Mouse (Mus musculus) kidney, embryonic 16.5 days (tissue): Measurements from ENCODE around the gene Tbce. TPM values are rescaled to one million over a fixed set of nuclear protein-coding genes. Genes with fewer than 3 reads are reported as not detected.
"Not testable (repeated sequence)": the region's sequence is repeated elsewhere in the genome, so short reads cannot be mapped to it uniquely, and the experiment has no call there.

Source experiments
- ATAC-seq: fragments of 200-750 bp; cut with Nextera tagmentation; 2 replicates; pipeline ENCODE4 v1.8.0; 2017; ENCODE audit warnings: moderate TSS enrichment; ENCODE audit not compliant: low FRiP score, low TSS enrichment
- H3K27ac ChIP-seq: fragments of 300-500 bp; sonication (generic); 2 replicates; pipeline ENCODE4 v1.5.1; 2014; ENCODE audit warnings: low read length
- H3K27me3 ChIP-seq: fragments of 300-500 bp; sonication (generic); 2 replicates; pipeline ENCODE4 v1.6.1; 2014; ENCODE audit warnings: low read length, control low read depth, mixed read lengths; ENCODE audit not compliant: insufficient read depth
- H3K36me3 ChIP-seq: fragments of 300-500 bp; sonication (generic); 2 replicates; pipeline ENCODE4 v1.6.1; 2014; ENCODE audit warnings: low read length, control low read depth, mixed read lengths; ENCODE audit not compliant: insufficient read depth
- H3K4me1 ChIP-seq: fragments of 300-500 bp; sonication (generic); 2 replicates; pipeline ENCODE4 v1.6.1; 2014; ENCODE audit warnings: low read length, control low read depth, mixed read lengths; ENCODE audit not compliant: insufficient read depth
- H3K4me2 ChIP-seq: fragments of 300-500 bp; sonication (generic); replicated peaks from 2 replicates; pipeline ENCODE4 v1.6.1; 2014; ENCODE audit warnings: low read depth, low read length
- H3K4me3 ChIP-seq: fragments of 300-500 bp; sonication (generic); 2 replicates; pipeline ENCODE4 v1.5.1; 2014; ENCODE audit warnings: mild to moderate bottlenecking, low read length
- H3K9ac ChIP-seq: fragments of 300-500 bp; sonication (generic); replicated peaks from 2 replicates; pipeline ENCODE4 v1.6.1; 2014; ENCODE audit warnings: low read length
- H3K9me3 ChIP-seq: fragments of 300-500 bp; sonication (generic); 2 replicates; pipeline ENCODE4 v1.6.1; 2016; ENCODE audit warnings: low read length, control low read depth
- whole genome bisulfite sequencing: fragments of 180-500 bp; shearing (Covaris S2); extraction: QIAGEN DNeasy Blood & Tissue Kit; methylation state at CpG from one replicate; pipeline ENCODE4 v1.1.7; 2014; 5-methylcytosine and 5-hydroxymethylcytosine counted together
- polyA plus RNA-seq: library from polyadenylated mRNA; unstranded; fragments of >200 nt; fragmentation: Nextera tagmentation; extraction: Ambion mirVana; gene quantifications from 2 replicates; pipeline ENCODE4 v1.2.1, GENCODE M21; 2015

The Tbce gene
- polyA plus RNA-seq, 1 experiment from 2014 or later: 59.4 TPM

DNA sequence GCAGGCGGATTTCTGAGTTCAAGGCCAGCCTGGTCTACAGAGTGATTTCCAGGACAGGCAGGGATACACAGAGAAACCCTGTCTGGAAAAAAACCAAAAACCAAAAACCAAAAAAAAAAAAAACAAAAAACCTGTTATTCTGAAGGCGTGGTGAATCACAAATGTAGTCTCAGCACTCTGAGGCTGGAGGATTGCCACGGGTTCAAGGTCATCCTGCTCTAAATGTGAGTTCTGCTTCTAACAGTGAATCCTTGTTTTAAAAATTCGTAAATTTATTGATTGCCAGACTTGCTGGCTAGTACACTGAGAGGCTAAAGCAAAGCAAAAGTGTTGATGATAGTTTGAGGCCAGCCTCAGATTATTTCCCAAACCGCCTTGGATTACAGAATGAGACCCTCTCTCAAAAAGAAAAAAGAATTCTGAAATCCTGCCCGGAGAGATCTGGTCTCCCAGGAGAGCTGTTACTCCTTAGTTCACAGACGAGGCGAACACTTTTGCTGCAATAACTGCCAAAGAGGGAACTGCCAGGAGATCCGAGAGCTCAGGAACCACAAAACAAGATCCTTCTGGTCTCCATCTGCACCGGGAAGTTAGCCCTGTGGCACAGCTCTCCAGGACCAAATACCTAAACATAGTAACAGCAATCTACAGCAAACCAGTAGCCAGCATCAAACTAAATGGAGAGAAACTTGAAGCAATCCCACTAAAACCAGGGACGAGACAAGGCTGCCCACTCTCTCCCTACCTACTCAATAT is 3.4 kb downstream of the Tbce start:
- Histone ChIP-seq H3K4me1 (peaks cover 15% of the 10 kb centered on the region), H3K4me2 (no peak overlapping the region), H3K27me3 (no peaks in the 10 kb centered on the region), H3K9me3 (no peaks in the 10 kb centered on the region), H3K4me3 (no peak overlapping the region), H3K27ac (no peak overlapping the region), H3K9ac (no peak overlapping the region), H3K36me3 (no peaks in the 10 kb centered on the region)
- WGBS: 90% methylated on average over 11 of the region's 11 CpGs
- ATAC-seq: no peak

DNA sequence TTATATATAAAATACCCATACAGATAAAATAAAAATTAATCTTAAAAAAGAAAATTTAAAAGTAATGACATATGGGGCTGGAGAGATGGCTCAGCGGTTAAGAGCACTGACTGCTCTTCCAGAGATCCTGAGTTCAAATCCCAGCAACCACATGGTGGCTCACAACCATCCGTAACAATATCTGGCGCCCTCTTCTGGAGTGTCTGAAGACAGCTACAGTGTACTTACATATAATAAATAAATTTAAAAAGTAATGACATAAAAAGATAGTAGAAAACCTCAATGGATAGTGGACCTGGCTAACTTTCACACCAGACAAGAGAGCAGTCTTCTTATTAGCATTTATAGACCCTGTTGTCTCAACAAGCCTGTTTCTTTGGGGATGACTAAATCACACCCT is 4.1 kb downstream of the Tbce start:
- not testable (repeated sequence) for H3K27me3 ChIP-seq
- 91% methylated on average over 3 of the region's 3 CpGs for WGBS

GRCm38 (mm10) chr13:14034073-14034348 is 5.4 kb downstream of the Tbce start:
- ATAC-seq: no peak
- no peaks in the 10 kb centered on the region for H3K9me3 ChIP-seq
- 0 out of 2 replicates have a peak, but pooled peaks cover 2% of the 10 kb centered on the region for H3K36me3 ChIP-seq
- no peak overlapping the region for H3K4me2 ChIP-seq
- H3K4me3 ChIP-seq: no peak overlapping the region
- no peaks in the 10 kb centered on the region for H3K27me3 ChIP-seq
- H3K9ac ChIP-seq: no peak overlapping the region
- H3K27ac ChIP-seq: no peak overlapping the region
- peaks cover 9% of the 10 kb centered on the region for H3K4me1 ChIP-seq

More for the DNA sequence above, 4.1 kb downstream of the Tbce start:
- not testable (repeated sequence) for H3K9me3 ChIP-seq, ATAC-seq, H3K4me3 ChIP-seq, H3K36me3 ChIP-seq, H3K9ac ChIP-seq, H3K4me2 ChIP-seq, H3K27ac ChIP-seq
- peaks cover 13% of the 10 kb centered on the region for H3K4me1 ChIP-seq

DNA sequence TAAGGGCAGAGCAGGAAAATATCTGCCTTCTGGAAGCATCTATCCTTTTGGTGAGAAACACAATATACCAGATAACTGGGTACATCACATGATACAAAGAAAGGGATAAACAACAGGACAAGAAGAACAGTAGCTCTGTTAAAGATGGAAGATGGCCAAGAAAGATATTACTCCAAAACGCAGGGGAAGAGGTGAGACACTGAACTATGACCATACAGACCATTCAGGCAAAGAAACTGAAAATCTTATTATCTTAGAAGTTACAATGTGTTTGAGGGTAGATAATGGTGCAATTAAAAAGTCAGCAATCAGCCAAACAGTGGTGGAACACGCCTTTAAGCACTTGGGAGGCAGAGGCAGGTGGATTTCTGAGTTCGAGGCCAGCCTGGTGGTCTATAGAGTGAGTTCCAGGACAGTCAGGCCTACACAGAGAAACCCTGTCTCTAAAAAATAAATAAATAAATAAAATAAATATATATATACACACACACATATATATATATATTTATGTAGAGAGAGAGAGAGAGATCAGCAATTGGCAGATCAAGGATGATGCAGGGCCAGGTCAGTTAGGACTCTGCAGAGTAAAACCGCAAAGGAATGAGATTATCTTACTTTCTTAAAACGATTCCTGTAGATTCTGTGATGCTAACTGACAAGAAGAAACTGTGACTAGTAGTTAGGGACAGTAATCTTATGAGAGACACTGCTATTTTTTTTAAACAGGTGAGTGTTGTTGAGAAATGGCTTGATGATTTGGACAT is 5.9 kb downstream of the Tbce start:
- 88% methylated on average over 5 of the region's 5 CpGs for WGBS
- no peak for ATAC-seq
- H3K27me3 ChIP-seq: no peaks in the 10 kb centered on the region
- 0 out of 2 replicates have a peak, but pooled peaks cover 3% of the 10 kb centered on the region for H3K36me3 ChIP-seq
- H3K9ac ChIP-seq: no peak overlapping the region
- no peak overlapping the region for H3K27ac ChIP-seq
- no peaks in the 10 kb centered on the region for H3K9me3 ChIP-seq
- H3K4me1 ChIP-seq: peaks cover 5% of the 10 kb centered on the region
- no peak overlapping the region for H3K4me3 ChIP-seq
- no peak overlapping the region for H3K4me2 ChIP-seq

DNA sequence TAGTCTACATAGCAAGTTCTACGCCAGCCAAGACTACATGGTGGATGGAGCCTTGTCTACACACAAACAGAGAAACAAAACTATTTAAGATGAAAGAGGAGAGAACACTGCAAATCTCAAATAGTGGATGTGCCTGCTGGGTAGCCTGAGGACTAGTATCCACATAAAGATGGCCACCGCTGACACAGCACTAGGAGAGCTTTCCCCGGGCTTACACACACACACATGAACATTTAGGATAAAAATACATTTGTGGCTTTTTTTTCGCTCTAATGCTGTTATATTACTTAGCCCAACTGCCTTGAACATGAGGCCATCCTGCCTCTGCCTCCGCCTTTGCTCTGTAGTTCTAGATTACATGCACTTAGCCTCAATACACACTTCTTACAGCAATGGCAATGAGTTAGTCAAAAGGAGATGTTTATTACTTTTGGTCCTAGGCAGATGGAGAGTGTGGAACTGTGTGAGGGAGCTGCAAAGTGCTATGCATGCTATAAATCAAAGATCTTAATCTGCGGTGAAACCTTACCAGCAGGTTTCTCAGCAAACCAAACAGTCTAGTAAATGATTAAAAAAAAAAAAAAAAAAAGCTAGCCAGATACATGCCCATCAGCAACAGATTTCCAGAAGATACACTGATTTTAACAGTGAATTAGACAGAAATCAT is 13.2 kb downstream of the Tbce start:
- no peak overlapping the region for H3K4me2 ChIP-seq
- no peak overlapping the region for H3K4me3 ChIP-seq
- no peak for ATAC-seq
- 0 out of 2 replicates have a peak, but pooled peaks cover 2% of the 10 kb centered on the region for H3K4me1 ChIP-seq
- 84% methylated on average over 6 of the region's 6 CpGs for WGBS
- no peaks in the 10 kb centered on the region for H3K9me3 ChIP-seq
- H3K27ac ChIP-seq: no peak overlapping the region
- H3K36me3 ChIP-seq: 0 out of 2 replicates have a peak, but pooled peaks cover 3% of the 10 kb centered on the region
- no peak overlapping the region for H3K9ac ChIP-seq
- no peaks in the 10 kb centered on the region for H3K27me3 ChIP-seq

DNA sequence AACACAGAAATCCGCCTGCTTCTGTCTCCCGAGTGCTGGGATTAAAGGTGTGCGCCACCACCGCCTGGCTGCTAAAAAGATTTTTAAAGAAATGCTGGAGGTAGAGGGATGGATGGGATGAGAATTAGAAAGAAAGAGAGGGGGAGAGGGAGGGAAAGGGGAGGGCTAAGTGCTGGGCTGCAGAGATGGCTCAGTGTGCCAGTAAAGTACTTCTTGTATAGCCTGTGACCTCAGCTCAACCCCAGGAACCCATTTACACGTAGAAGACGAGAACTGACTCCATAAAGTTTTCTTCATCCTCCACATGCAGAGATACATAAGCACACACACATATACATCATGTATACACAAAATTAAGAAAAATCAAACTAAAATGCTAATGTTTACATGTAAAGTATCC is 13.9 kb downstream of the Tbce start:
- 0 out of 2 replicates have a peak, but pooled peaks cover 2% of the 10 kb centered on the region for H3K4me1 ChIP-seq
- no peak overlapping the region for H3K4me3 ChIP-seq
- no peaks in the 10 kb centered on the region for H3K27me3 ChIP-seq
- H3K4me2 ChIP-seq: no peak overlapping the region
- H3K36me3 ChIP-seq: 0 out of 2 replicates have a peak, but pooled peaks cover 3% of the 10 kb centered on the region
- 93% methylated on average over 6 of the region's 6 CpGs for WGBS
- H3K27ac ChIP-seq: no peak overlapping the region
- H3K9ac ChIP-seq: no peak overlapping the region
- H3K9me3 ChIP-seq: no peaks in the 10 kb centered on the region
- ATAC-seq: no peak

DNA sequence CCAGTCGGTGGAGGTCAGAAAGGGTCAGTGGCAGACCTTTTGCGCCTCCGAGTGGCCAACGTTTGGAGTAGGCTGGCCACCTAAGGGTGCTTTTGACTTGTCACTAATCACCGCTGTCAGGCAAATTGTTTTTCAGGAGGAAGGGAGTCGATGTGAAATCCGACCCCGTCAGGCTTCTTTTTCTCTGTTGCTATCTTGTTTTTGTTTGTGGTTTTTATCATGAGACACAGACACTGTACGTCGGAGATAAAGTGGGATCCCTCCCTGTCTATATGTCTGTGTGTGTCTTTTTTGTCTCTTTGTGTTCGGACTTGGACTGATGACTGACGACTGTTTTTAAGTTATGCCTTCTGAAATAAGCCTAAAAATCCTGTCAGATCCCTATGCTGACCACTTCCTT is 18.0 kb downstream of the Tbce start:
- H3K36me3 ChIP-seq: peaks cover 10% of the 10 kb centered on the region
- not testable (repeated sequence) for ATAC-seq, H3K9me3 ChIP-seq, H3K4me3 ChIP-seq, H3K27me3 ChIP-seq, H3K4me1 ChIP-seq, H3K27ac ChIP-seq, H3K4me2 ChIP-seq, H3K9ac ChIP-seq
- 50% methylated on average over 7 of the region's 12 CpGs for WGBS

DNA sequence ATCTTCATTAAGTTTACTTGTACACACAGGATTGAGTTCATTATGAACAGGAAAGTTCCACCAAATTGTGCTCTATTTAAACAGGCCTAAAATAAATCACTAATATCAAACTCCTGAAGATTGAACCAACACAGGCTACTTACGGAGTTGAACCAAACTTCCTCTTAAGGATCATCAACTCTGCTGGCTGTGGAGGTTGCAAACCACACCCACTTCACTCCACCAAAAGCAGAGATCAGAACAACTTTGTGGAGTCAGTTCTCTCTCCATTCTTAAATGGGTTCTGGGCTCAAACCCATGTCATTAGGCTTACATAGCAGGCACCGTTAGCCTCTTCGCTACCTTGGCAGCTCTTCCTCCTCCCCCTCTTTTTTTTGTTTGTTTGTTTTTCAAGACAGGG is 20.6 kb downstream of the Tbce start:
- WGBS: 94% methylated on average over 3 of the region's 3 CpGs
- no peak for ATAC-seq
- H3K4me2 ChIP-seq: no peak overlapping the region

DNA sequence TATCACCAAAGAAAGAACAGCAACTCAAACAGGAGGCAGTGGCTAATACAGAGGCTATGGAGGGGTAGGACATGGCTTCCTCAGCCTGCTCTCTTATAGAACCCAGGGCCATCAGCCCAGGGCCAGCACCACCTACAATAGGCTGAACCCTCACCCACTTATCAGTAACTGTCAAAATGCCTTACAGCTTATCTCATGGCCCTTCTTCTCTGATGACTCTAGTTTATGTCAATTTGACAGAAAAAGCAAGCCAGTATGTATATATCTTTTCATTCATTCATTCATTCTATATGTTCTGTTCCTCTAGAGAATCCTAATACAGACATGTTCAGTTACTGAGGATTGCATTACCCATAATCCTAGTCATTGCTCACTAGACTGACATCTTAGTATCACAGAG is 21.2 kb downstream of the Tbce start:
- no peak overlapping the region for H3K9ac ChIP-seq
- H3K27me3 ChIP-seq: no peaks in the 10 kb centered on the region
- H3K4me2 ChIP-seq: no peak overlapping the region
- no peak for ATAC-seq
- H3K27ac ChIP-seq: no peak overlapping the region
- H3K4me3 ChIP-seq: no peak overlapping the region
- H3K36me3 ChIP-seq: peaks cover 21% of the 10 kb centered on the region
- no peaks in the 10 kb centered on the region for H3K9me3 ChIP-seq
- no peaks in the 10 kb centered on the region for H3K4me1 ChIP-seq

More for the DNA sequence above, 20.6 kb downstream of the Tbce start:
- no peak overlapping the region for H3K4me3 ChIP-seq
- no peak overlapping the region for H3K27ac ChIP-seq
- H3K4me1 ChIP-seq: no peaks in the 10 kb centered on the region
- H3K9me3 ChIP-seq: no peaks in the 10 kb centered on the region
- H3K36me3 ChIP-seq: peaks cover 18% of the 10 kb centered on the region
- H3K27me3 ChIP-seq: no peaks in the 10 kb centered on the region
- no peak overlapping the region for H3K9ac ChIP-seq

- H3K4me2 ChIP-seq: no peak overlapping the region
- peaks cover 24% of the 10 kb centered on the region for H3K36me3 ChIP-seq
- no peak overlapping the region for H3K27ac ChIP-seq
- no peaks in the 10 kb centered on the region for H3K9me3 ChIP-seq
- H3K4me1 ChIP-seq: no peaks in the 10 kb centered on the region
- H3K4me3 ChIP-seq: no peak overlapping the region
- no peak overlapping the region for H3K9ac ChIP-seq
- no peak for ATAC-seq
- WGBS: 94% methylated on average over 6 of the region's 6 CpGs
- H3K27me3 ChIP-seq: no peaks in the 10 kb centered on the region
Observed at GRCm38 (mm10) chr13:14015609-14016008, 23.8 kb downstream of the Tbce start.
